Mouse (Mus musculus) ES-E14 (cell line): ENCODE data around the gene 9130213A22Rik.

Source experiments
- MAFK ChIP-seq: IDR thresholded peaks from 2 replicates; pipeline ENCODE4 v1.6.1; 2014; ENCODE audit warnings: mild to moderate bottlenecking, low read depth, low read length, inconsistent platforms; ENCODE audit not compliant: insufficient read depth
- ZC3H11A ChIP-seq: IDR thresholded peaks from 2 replicates; pipeline ENCODE4 v1.6.1; 2012; ENCODE audit warnings: low read depth, mild to moderate bottlenecking, inconsistent platforms, low read length, borderline replicate concordance
- ZNF384 ChIP-seq: IDR thresholded peaks from 2 replicates; pipeline ENCODE4 v1.6.1; 2012; ENCODE audit warnings: low read depth, low read length, inconsistent platforms

DNA sequence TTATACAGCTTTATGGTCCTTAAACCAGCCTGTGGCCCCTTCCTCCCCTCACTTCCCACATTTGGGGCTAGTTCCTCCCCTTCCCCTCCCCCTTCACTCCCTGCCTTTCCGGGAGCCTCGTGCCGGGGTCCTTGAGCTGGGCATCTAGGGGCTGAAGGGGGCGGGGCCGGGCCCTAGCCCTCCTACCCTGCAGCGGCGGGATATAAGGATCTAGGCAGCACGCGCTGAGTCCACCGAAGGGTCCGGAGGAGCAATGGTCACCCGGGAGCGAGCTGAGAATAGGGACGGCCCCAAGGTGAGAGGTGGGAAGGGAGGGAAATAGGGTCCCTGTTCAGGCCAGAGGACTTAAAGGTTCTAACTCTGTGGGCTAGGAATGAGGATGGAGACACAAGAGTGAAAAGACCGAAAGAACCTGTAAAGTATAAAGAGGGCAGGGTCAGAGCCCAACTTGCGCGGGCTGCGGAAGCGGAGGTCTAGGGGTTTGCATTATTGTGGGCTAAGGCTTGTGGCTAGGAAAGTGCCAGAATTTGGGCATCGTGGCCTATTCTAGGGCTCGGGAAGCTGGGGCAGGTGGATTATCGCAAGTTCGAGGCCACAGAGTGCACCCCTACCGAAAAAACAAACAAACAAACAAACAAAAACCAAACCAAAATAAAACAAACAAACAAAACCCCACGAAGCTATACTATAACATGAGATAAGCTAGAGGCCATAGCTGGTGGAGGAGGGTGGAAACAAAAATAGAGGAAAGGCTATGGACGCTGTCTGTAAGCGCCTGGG, 2.0 kb downstream of the 9130213A22Rik start, which contains the start of gene Hes7:
- no peak for TF ChIP-seq MAFK
- no peak for TF ChIP-seq ZC3H11A
- no peak for TF ChIP-seq ZNF384
